Mouse (Mus musculus) heart, postnatal 0 days (tissue): ENCODE data around the gene Nlrc5. TPM values are rescaled to one million over a fixed set of nuclear protein-coding genes. Genes with fewer than 3 reads are reported as not detected.

Experiments
- ATAC-seq: fragments of 200-750 bp; cut with Nextera tagmentation; 2 replicates; pipeline ENCODE4 v1.8.0; 2017; ENCODE audit warnings: low read depth, moderate number of reproducible peaks, moderate library complexity; ENCODE audit not compliant: insufficient read depth
- DNase-seq: peaks from one replicate; pipeline ENCODE4 v3.0.0-alpha.2; 2016; ENCODE audit warnings: low spot score
- H3K27ac ChIP-seq: fragments of 300-500 bp; sonication (generic); 2 replicates; pipeline ENCODE4 v1.5.1; 2014; ENCODE audit warnings: low read depth, mild to moderate bottlenecking
- H3K27me3 ChIP-seq: fragments of 300-500 bp; sonication (generic); 2 replicates; pipeline ENCODE4 v1.6.1; 2014; ENCODE audit warnings: low read length, mixed read lengths; ENCODE audit not compliant: control insufficient read depth, insufficient read depth
- H3K36me3 ChIP-seq: fragments of 300-500 bp; sonication (generic); replicated peaks from 2 replicates; pipeline ENCODE4 v1.6.1; 2014; ENCODE audit warnings: low read length, mixed read lengths; ENCODE audit not compliant: control insufficient read depth, insufficient read depth
- H3K4me1 ChIP-seq: fragments of 300-500 bp; sonication (generic); 2 replicates; pipeline ENCODE4 v1.6.1; 2014; ENCODE audit warnings: antibody characterized with exemption; ENCODE audit not compliant: control insufficient read depth, insufficient read depth
- H3K4me2 ChIP-seq: fragments of 300-500 bp; sonication (generic); 2 replicates; pipeline ENCODE4 v1.6.1; 2014; ENCODE audit warnings: low read depth, mild to moderate bottlenecking, low read length, moderate library complexity
- H3K4me3 ChIP-seq: fragments of 300-500 bp; sonication (generic); 2 replicates; pipeline ENCODE4 v1.5.1; 2014; ENCODE audit warnings: low read depth, low read length
- H3K9ac ChIP-seq: fragments of 300-500 bp; sonication (generic); replicated peaks from 2 replicates; pipeline ENCODE4 v1.6.1; 2014; ENCODE audit warnings: low read depth, low read length, mixed read lengths
- H3K9me3 ChIP-seq: fragments of 300-500 bp; sonication (generic); replicated peaks from 2 replicates; pipeline ENCODE4 v1.6.1; 2016; ENCODE audit warnings: low read length; ENCODE audit not compliant: control insufficient read depth
- CTCF ChIP-seq: IDR thresholded peaks from 2 replicates; pipeline ENCODE4 v1.5.1; 2016; ENCODE audit warnings: antibody characterized with exemption, control low read depth, low read depth
- EP300 ChIP-seq: IDR thresholded peaks from 2 replicates; pipeline ENCODE4 v1.6.1; 2016; ENCODE audit warnings: antibody characterized with exemption, low read depth
- WGBS: fragments of 180-500 bp; shearing (Covaris S2); extraction: QIAGEN DNeasy Blood & Tissue Kit; methylation state at CpG from one replicate; pipeline ENCODE4 v1.1.7; 2014; 5-methylcytosine and 5-hydroxymethylcytosine counted together
- polyA plus RNA-seq: library from polyadenylated mRNA; unstranded; fragments of >200 nt; fragmentation: Nextera tagmentation; extraction: Ambion mirVana; gene quantifications from 2 replicates; pipeline ENCODE4 v1.2.1, GENCODE M21; 2015
- total RNA-seq: library from RNA; depleted of rRNA; stranded (reverse); fragments of >200 nt; gene quantifications from 2 replicates; pipeline ENCODE4 v1.2.3, GENCODE M21; 2014; ENCODE audit warnings: low replicate concordance

The Nlrc5 gene
- total and polyA plus RNA-seq, 2 experiments from 2014 or later = 0.11 to 3.1 TPM

DNA sequence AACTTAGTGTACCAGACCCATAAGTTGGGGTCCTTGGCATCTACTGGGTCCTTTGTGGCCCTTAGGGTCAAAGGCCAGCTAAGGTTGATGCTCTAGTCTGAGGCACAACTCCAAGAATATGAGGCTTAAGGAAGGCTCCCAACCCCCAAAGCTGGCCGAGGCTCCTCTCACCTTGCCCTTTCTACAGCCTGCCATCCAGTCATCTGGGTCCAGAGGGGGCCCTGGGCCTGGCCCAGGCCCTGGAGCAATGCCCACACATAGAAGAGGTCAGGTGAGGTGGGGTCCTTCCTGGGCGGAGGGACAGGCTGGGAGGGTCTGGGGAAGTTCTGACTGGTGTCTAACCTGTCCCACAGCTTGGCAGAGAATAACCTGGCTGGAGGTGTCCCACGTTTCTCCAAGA, 88.3 kb downstream of the Nlrc5 start:
- WGBS = 63% methylated on average over 3 of the region's 3 CpGs
- no peak for DNase-seq
- H3K4me2 ChIP-seq = no peak overlapping the region
- no peaks in the 10 kb centered on the region for H3K36me3 ChIP-seq
- H3K27me3 ChIP-seq = peaks cover 9% of the 10 kb centered on the region; the same call in 1 of the 2 replicates
- H3K9ac ChIP-seq = no peak overlapping the region
- no peaks in the 10 kb centered on the region for H3K4me1 ChIP-seq
- no peaks in the 10 kb centered on the region for H3K9me3 ChIP-seq
- no peak for ATAC-seq
- H3K27ac ChIP-seq = no peak overlapping the region
- no peak overlapping the region for H3K4me3 ChIP-seq
- TF ChIP-seq EP300 (no peak), CTCF (no peak)

DNA sequence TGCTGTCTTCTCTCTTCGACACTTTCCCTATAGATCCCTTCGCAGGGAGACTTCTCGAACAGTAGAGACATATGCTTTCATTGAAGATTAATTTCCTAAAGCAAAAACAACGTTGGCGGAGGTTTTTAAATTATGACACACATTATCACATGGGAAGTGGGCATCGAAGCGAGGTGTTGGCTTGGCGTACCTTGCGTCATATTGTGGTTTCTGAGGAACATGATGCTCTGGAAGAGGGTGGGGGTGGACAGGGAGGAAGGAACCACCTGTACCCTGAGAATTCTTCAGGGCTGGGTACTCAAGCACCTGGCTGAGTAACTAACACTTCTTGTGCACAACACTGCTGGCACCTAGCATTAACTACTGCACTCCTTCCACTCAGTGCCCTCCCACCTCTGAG, 90.4 kb downstream of the Nlrc5 start:
- no peak overlapping the region for H3K27ac ChIP-seq
- H3K27me3 ChIP-seq = peaks cover 9% of the 10 kb centered on the region; the same call in 1 of the 2 replicates
- H3K9ac ChIP-seq = no peak overlapping the region
- no peak overlapping the region for H3K4me2 ChIP-seq
- ATAC-seq = no peak
- WGBS = 77% methylated on average over 9 of the region's 9 CpGs
- no peaks in the 10 kb centered on the region for H3K36me3 ChIP-seq
- H3K4me3 ChIP-seq = no peak overlapping the region
- no peaks in the 10 kb centered on the region for H3K9me3 ChIP-seq
- no peak for TF ChIP-seq CTCF
- TF ChIP-seq EP300 = no peak
- H3K4me1 ChIP-seq = no peaks in the 10 kb centered on the region
- no peak for DNase-seq

DNA sequence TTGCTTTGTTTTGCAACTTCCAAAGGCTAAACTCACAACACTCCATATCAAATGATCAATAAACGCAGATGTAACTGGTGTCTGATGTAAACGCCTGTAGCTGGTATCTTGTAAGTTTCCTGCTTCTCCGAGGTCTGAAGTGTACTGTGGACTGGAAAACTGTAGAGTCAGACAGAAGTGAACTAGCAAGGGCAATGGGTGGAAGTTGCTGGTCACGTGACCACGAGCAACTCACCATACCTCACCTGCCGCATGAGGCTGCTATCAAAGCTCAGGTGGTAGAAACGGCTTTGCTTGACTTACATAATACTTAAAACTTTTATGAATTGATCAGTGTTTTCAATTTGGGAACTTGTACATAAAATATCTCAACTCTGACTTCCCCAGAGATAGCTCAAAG, 93.0 kb downstream of the Nlrc5 start:
- WGBS = 70% methylated on average over 7 of the region's 7 CpGs
- Histone ChIP-seq H3K36me3 (no peaks in the 10 kb centered on the region), H3K27me3 (peaks cover 17% of the 10 kb centered on the region; the same call in 1 of the 2 replicates), H3K4me1 (no peaks in the 10 kb centered on the region), H3K4me2 (no peak overlapping the region), H3K4me3 (no peak overlapping the region), H3K9me3 (no peaks in the 10 kb centered on the region), H3K9ac (no peak overlapping the region), H3K27ac (no peak overlapping the region)
- DNase-seq = no peak
- TF ChIP-seq EP300 (no peak), CTCF (no peak)
- ATAC-seq = no peak

DNA sequence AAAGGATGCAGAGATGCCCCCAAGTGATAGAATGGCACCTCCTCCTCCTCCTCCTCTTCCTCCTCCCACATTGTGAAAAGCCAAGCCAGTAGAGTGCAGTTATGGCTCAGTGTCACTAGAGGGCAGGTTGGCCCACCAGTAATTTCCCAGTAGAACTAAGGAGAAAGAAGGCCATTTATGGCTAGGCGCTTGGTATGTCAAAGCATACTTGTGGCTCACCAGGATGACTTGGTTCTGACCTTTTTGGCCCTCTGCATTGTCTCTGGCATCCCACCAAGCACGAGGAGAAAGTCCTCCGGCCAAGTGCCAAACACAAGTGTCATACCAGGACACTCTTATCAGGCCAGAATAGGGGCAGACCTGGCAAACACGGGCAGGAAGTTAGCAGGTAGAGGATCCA, 94.1 kb downstream of the Nlrc5 start:
- Histone ChIP-seq H3K9me3 (no peaks in the 10 kb centered on the region), H3K4me3 (no peak overlapping the region), H3K27ac (no peak overlapping the region), H3K36me3 (no peaks in the 10 kb centered on the region), H3K4me1 (peaks cover 5% of the 10 kb centered on the region; the same call in 1 of the 2 replicates), H3K4me2 (no peak overlapping the region), H3K9ac (no peak overlapping the region), H3K27me3 (peaks cover 16% of the 10 kb centered on the region; the same call in 1 of the 2 replicates)
- peak; percentile 40 for DNase-seq
- ATAC-seq = no peak
- WGBS = 13% methylated on average over 4 of the region's 4 CpGs
- TF ChIP-seq EP300 (no peak), CTCF (peak; percentile 74)

DNA sequence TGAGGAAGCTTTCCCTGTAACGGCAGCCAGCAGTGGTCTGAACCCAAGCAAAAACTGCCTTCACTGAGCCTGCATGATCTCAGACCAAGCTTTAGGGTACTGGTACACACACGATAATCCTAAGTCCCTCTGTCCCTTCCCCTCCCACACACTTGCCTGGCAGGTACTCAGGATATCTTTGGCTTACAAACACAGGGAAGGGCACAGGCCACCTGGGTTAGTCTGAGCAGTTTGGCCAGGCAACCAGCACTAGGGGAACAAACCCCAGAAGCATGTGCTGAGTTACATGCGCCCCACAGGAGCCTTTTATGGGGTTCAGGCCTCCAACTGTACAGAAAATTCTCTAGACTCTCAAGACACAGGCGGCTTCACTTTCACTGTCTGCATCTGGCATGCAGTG, 95.7 kb downstream of the Nlrc5 start:
- TF ChIP-seq EP300 (no peak), CTCF (no peak)
- DNase-seq = no peak
- Histone ChIP-seq H3K4me2 (no peak overlapping the region), H3K36me3 (no peaks in the 10 kb centered on the region), H3K9me3 (no peaks in the 10 kb centered on the region), H3K27me3 (peaks cover 31% of the 10 kb centered on the region), H3K9ac (no peak overlapping the region), H3K4me3 (no peak overlapping the region), H3K27ac (no peak overlapping the region), H3K4me1 (peaks cover 5% of the 10 kb centered on the region; the same call in 1 of the 2 replicates)
- ATAC-seq = no peak
- WGBS = 67% methylated on average over 4 of the region's 4 CpGs

DNA sequence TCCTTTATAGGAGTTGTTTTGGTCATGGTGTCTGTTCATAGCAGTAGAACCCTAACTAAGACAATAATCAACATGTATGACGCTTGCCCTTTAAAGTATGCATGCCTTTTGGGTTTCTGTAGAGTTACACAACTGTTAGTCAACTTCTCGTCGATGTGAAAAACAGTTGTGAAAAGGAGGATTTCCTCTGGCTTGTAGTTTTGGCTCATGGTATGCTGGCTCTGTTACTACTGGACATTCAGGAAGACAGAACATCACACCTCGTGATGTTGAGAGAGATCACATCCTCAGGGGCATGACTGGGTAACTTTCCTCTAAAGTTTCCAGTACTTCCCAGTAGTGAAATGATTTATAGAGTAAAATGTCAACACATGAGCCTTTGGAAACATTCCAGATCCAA, 96.5 kb downstream of the Nlrc5 start:
- Histone ChIP-seq H3K9ac (no peak overlapping the region), H3K4me3 (no peak overlapping the region), H3K9me3 (no peaks in the 10 kb centered on the region), H3K27ac (no peak overlapping the region), H3K27me3 (peaks cover 38% of the 10 kb centered on the region), H3K4me1 (peaks cover 5% of the 10 kb centered on the region; the same call in 1 of the 2 replicates), H3K36me3 (no peaks in the 10 kb centered on the region), H3K4me2 (no peak overlapping the region)
- TF ChIP-seq CTCF (no peak), EP300 (no peak)
- ATAC-seq (no peak), DNase-seq (no peak)
- 82% methylated on average over 4 of the region's 4 CpGs for WGBS
